Mouse (Mus musculus): ENCODE data around the gene Amer2. TPM values are rescaled to one million over a fixed set of nuclear protein-coding genes. Genes with fewer than 3 reads are reported as not detected.

Gene Amer2
- polyA plus RNA-seq, 1 experiment from 2014 or later = 0.48 TPM

GRCm38 (mm10) chr14:60378057-60378565, 5.1 kb downstream of the Amer2 start:
- Histone ChIP-seq H3K4me1 (replicated peaks) (no peaks in the 10 kb centered on the region), H3K27me3 (peaks cover 45% of the 10 kb centered on the region), H3K27ac (replicated peaks) (no peak overlapping the region), H3K36me3 (replicated peaks) (no peaks in the 10 kb centered on the region), H3K9ac (no peak overlapping the region), H3K4me3 (replicated peaks) (peak overlapping the region; percentile 50), H3K9me3 (replicated peaks) (no peaks in the 10 kb centered on the region), H3K4me2 (peak overlapping the region; percentile 65)
- ATAC-seq (ENCODE audit: insufficient read depth) = no peak
- WGBS (ENCODE audit: insufficient replicate concordance) = 1% methylated on average over 53 of the region's 53 CpGs

GRCm38 (mm10) chr14:60378566-60379322, 5.7 kb downstream of the Amer2 start:
- Histone ChIP-seq H3K9ac (peak overlapping the region; percentile 7; the same call in 1 of the 2 replicates), H3K9me3 (replicated peaks) (no peaks in the 10 kb centered on the region), H3K4me3 (replicated peaks) (peak overlapping the region; percentile 50), H3K27me3 (peaks cover 45% of the 10 kb centered on the region), H3K4me2 (peak overlapping the region; percentile 65), H3K27ac (replicated peaks) (no peak overlapping the region), H3K36me3 (replicated peaks) (no peaks in the 10 kb centered on the region), H3K4me1 (replicated peaks) (0 out of 2 replicates have a peak, but pooled peaks cover under 1% of the 10 kb centered on the region)
- WGBS (ENCODE audit: insufficient replicate concordance) = 1% methylated on average over 77 of the region's 77 CpGs
- ATAC-seq (ENCODE audit: insufficient read depth) = no peak

- Histone ChIP-seq H3K36me3 (replicated peaks) (no peaks in the 10 kb centered on the region), H3K27me3 (peaks cover 45% of the 10 kb centered on the region), H3K4me1 (replicated peaks) (0 out of 2 replicates have a peak, but pooled peaks cover 4% of the 10 kb centered on the region), H3K9me3 (replicated peaks) (no peaks in the 10 kb centered on the region), H3K4me2 (peak overlapping the region; percentile 65), H3K9ac (no peak overlapping the region), H3K4me3 (replicated peaks) (peak overlapping the region; percentile 50), H3K27ac (replicated peaks) (no peak overlapping the region)
- WGBS (ENCODE audit: insufficient replicate concordance) = 40% methylated on average over 20 of the region's 20 CpGs
- ATAC-seq (ENCODE audit: insufficient read depth) = no peak
These were observed 6.4 kb downstream of the Amer2 start for GRCm38 (mm10) chr14:60379323-60379957.

DNA sequence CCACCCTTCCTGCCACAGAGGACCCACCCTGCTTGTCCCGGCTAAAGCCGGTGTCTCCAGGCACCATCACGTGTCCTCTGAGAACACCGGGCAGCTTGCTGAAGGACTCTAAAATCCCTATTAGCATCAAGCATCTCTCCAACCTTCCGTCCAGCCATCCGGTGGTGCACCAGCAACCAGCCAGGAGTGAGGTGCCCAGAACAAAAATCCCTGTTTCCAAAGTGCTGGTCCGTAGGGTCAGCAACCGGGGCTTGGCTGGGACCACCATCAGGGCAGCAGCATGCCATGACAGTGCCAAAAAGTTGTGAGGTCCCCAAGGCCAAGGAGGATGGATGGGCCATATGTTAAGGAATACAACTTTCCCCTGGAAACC, 6.9 kb downstream of the Amer2 start:
- no peak overlapping the region for H3K4me3 ChIP-seq (replicated peaks)
- no peak overlapping the region for H3K9ac ChIP-seq
- peaks cover 7% of the 10 kb centered on the region; the same call in 1 of the 2 replicates for H3K4me1 ChIP-seq (replicated peaks)
- no peak overlapping the region for H3K4me2 ChIP-seq
- H3K27ac ChIP-seq (replicated peaks) = no peak overlapping the region
- H3K9me3 ChIP-seq (replicated peaks) = no peaks in the 10 kb centered on the region
- no peak for ATAC-seq (ENCODE audit: insufficient read depth)
- 67% methylated on average over 8 of the region's 8 CpGs for WGBS (ENCODE audit: insufficient replicate concordance)
- no peaks in the 10 kb centered on the region for H3K36me3 ChIP-seq (replicated peaks)
- peaks cover 45% of the 10 kb centered on the region for H3K27me3 ChIP-seq

- Histone ChIP-seq H3K36me3 (replicated peaks) (no peaks in the 10 kb centered on the region), H3K9ac (no peak overlapping the region), H3K27me3 (peaks cover 40% of the 10 kb centered on the region), H3K4me2 (no peak overlapping the region), H3K4me3 (replicated peaks) (no peak overlapping the region), H3K9me3 (replicated peaks) (no peaks in the 10 kb centered on the region), H3K27ac (replicated peaks) (no peak overlapping the region), H3K4me1 (replicated peaks) (peaks cover 7% of the 10 kb centered on the region; the same call in 1 of the 2 replicates)
- no peak for ATAC-seq (ENCODE audit: insufficient read depth)
- WGBS (ENCODE audit: insufficient replicate concordance) = 58% methylated on average over 4 of the region's 4 CpGs
These were observed 8.6 kb downstream of the Amer2 start for GRCm38 (mm10) chr14:60381671-60382070.

DNA sequence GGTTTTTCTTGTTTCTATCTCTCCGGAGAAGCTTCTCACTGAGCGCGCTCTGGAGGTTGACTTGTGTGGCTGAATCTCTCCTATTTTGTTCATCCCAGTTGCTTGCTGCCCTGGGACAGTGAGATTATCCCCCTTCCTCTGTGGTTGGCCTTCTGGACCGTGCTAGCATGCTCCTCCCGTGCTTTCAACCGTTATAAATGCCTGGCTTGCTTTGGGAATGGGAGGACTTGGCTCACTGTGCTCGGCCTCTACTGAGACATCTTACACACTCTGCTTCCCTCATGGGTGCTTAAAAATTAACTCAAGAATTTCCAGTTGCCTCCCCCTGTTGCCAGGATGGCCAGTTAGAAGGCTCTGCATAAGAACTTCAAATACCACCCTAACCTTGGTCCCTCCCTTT, 10.8 kb downstream of the Amer2 start:
- WGBS (ENCODE audit: insufficient replicate concordance) = 72% methylated on average over 7 of the region's 7 CpGs
- no peak overlapping the region for H3K9ac ChIP-seq
- H3K27ac ChIP-seq (replicated peaks) = no peak overlapping the region
- no peak for ATAC-seq (ENCODE audit: insufficient read depth)
- H3K36me3 ChIP-seq (replicated peaks) = no peaks in the 10 kb centered on the region
- no peaks in the 10 kb centered on the region for H3K9me3 ChIP-seq (replicated peaks)
- H3K27me3 ChIP-seq = peaks cover 20% of the 10 kb centered on the region
- H3K4me3 ChIP-seq (replicated peaks) = no peak overlapping the region
- no peak overlapping the region for H3K4me2 ChIP-seq
- H3K4me1 ChIP-seq (replicated peaks) = peaks cover 7% of the 10 kb centered on the region; the same call in 1 of the 2 replicates

GRCm38 (mm10) chr14:60384269-60384668, 11.2 kb downstream of the Amer2 start:
- Histone ChIP-seq H3K4me3 (replicated peaks) (no peak overlapping the region), H3K4me1 (replicated peaks) (peaks cover 7% of the 10 kb centered on the region; the same call in 1 of the 2 replicates), H3K27ac (replicated peaks) (no peak overlapping the region), H3K9ac (no peak overlapping the region), H3K4me2 (no peak overlapping the region), H3K27me3 (peaks cover 16% of the 10 kb centered on the region), H3K9me3 (replicated peaks) (no peaks in the 10 kb centered on the region), H3K36me3 (replicated peaks) (no peaks in the 10 kb centered on the region)
- ATAC-seq (ENCODE audit: insufficient read depth) = no peak
- 63% methylated on average over 7 of the region's 7 CpGs for WGBS (ENCODE audit: insufficient replicate concordance)

- peaks cover 7% of the 10 kb centered on the region for H3K27me3 ChIP-seq
- H3K4me2 ChIP-seq = no peak overlapping the region
- no peaks in the 10 kb centered on the region for H3K9me3 ChIP-seq (replicated peaks)
- 44% methylated on average over 6 of the region's 6 CpGs for WGBS (ENCODE audit: insufficient replicate concordance)
- no peak overlapping the region for H3K27ac ChIP-seq (replicated peaks)
- ATAC-seq (ENCODE audit: insufficient read depth) = no peak
- no peak overlapping the region for H3K9ac ChIP-seq
- no peak overlapping the region for H3K4me3 ChIP-seq (replicated peaks)
- no peaks in the 10 kb centered on the region for H3K36me3 ChIP-seq (replicated peaks)
- H3K4me1 ChIP-seq (replicated peaks) = peaks cover 7% of the 10 kb centered on the region; the same call in 1 of the 2 replicates
These were observed 12.1 kb downstream of the Amer2 start for GRCm38 (mm10) chr14:60385079-60385643.

DNA sequence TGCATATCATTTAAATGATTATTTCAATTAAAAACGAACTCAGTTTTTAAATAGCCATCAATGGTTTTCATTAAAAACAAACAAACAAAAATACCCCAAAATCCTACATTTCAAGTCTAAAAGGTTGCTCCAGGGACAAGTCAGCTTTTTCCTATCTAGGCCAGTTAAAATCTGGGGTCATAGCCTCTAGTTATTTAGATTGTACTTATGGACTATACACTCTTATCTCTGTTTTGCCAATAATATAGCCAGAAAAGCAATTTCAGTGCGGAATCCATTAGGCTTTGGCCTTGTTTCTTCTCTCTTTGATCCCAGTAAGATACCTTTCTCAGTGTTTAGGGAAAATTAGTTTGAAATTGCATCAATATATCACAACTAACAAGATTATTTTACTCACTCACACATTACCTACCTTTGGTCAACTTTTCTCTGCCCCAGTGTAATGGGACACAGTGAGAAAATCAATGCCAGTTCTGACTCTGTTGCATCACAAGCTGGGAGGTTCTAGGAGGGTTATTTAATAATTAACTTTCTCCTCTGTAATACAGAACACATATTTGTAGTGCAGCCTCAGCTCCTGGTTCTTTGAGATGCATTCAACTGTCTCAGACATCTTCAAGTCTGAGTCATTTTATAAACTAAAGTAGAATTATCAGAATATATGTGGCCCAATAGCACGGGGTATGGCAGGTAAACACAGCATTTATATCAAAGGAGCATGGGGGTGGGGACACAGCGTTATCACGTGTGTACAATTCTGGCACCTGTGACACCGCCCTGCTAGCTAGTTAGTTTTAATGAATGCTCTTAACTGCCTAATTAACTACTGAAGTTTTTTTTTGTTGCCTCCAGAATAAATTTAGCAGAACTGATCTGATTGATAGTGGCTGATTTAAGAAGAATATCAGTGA, 13.8 kb downstream of the Amer2 start:
- Histone ChIP-seq H3K36me3 (replicated peaks) (no peaks in the 10 kb centered on the region), H3K9me3 (replicated peaks) (no peaks in the 10 kb centered on the region), H3K27me3 (no peaks in the 10 kb centered on the region), H3K4me1 (replicated peaks) (peaks cover 7% of the 10 kb centered on the region; the same call in 1 of the 2 replicates), H3K9ac (no peak overlapping the region), H3K4me3 (replicated peaks) (no peak overlapping the region), H3K27ac (replicated peaks) (no peak overlapping the region; the same call in 1 of the 2 replicates), H3K4me2 (peak overlapping the region; percentile 1; the same call in 1 of the 2 replicates)
- peak; percentile 69 for ATAC-seq (ENCODE audit: insufficient read depth)
- WGBS (ENCODE audit: insufficient replicate concordance) = 52% methylated on average over 6 of the region's 6 CpGs

GRCm38 (mm10) chr14:60388332-60388731, 15.3 kb downstream of the Amer2 start:
- Histone ChIP-seq H3K36me3 (replicated peaks) (no peaks in the 10 kb centered on the region), H3K4me1 (replicated peaks) (peaks cover 7% of the 10 kb centered on the region; the same call in 1 of the 2 replicates), H3K4me2 (no peak overlapping the region), H3K27ac (replicated peaks) (no peak overlapping the region), H3K9me3 (replicated peaks) (no peaks in the 10 kb centered on the region), H3K4me3 (replicated peaks) (no peak overlapping the region), H3K27me3 (no peaks in the 10 kb centered on the region), H3K9ac (no peak overlapping the region)
- WGBS (ENCODE audit: insufficient replicate concordance) = 34% methylated on average over 2 of the region's 2 CpGs
- peak; percentile 39; the same call in 1 of the 2 replicates for ATAC-seq (ENCODE audit: insufficient read depth)

Data from liver, embryonic 15.5 days (tissue).